Mouse (Mus musculus): ENCODE data around the gene Rarres2.

DNA sequence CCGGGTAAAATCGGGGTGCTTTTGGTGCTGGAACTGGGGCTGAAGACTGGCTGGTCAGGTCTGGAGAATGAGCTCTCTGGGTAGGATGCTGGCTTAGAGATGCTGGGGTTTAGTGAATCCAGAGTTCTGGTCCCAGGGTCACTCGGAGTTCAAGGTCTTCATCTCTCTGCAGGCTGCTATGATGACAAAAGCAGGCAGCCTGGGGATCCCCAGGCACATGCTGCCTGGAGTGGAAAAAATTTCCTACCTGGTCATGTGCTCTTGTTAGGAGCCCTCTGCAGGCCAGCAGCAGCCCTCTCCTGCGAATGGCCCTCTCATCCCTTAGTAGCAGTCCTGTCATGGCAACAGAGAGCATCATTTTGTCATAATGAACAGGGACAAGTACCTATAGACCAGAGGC, 40.9 kb upstream of the Rarres2 start:
- TF ChIP-seq POLR2A (IDR thresholded peaks at IDR 0.05; ENCODE audit: borderline replicate concordance, low read depth, low read length) (no peak), CTCF (IDR thresholded peaks at IDR 0.05; ENCODE audit: low read depth, low read length) (no peak)

All from bone marrow macrophage, adult 2 months (primary cell).